Mouse (Mus musculus) cerebellum, adult 11 months (tissue): ENCODE measurements around the gene Grn.
A peak's percentile ranks its signal among the peaks of the same experiment; 100 is the strongest.

ENCODE experiments used
- DNase-seq: peaks from one replicate; pipeline ENCODE4 v3.0.0; 2022

Grn gene

DNA sequence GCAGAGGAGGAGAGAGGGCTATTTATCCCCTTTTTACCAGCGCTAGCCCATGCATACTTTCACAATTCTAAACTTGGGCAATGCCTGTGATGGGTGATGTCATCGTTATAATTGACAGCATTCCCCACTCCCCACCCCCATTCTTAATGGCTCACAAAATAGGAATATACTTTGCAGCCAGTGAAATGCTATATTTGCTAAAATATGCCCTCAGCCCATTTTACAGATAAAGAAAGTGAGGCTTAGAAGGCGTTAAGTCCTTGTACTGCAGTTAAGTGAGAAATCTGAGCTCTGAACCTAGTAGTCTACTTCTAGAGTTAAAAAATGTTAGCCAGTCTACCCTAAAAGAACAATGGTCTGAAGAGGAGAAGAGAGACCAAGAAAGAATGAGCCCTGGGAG is 14.2 kb downstream of the Grn start:
- DNase-seq: no peak

DNA sequence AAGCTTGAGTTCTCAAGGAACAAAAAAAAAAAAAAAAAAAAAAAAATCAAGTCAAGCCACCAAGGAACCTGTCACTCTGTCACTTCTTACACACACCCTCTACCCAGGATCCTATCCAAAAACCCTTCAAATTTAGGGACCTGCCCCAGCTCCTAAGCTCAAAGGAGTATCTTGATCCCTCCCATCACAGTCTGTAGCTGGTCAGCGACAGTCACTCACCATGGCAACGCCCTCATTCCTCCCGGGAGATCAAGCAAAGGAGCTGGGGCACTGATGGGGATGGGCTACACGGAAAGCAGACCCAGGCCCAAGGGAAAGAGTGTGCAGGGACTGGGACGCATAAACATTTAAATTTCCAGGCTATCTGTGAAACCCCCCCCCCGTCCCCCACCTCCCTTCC is 14.7 kb downstream of the Grn start:
- no peak for DNase-seq

DNA sequence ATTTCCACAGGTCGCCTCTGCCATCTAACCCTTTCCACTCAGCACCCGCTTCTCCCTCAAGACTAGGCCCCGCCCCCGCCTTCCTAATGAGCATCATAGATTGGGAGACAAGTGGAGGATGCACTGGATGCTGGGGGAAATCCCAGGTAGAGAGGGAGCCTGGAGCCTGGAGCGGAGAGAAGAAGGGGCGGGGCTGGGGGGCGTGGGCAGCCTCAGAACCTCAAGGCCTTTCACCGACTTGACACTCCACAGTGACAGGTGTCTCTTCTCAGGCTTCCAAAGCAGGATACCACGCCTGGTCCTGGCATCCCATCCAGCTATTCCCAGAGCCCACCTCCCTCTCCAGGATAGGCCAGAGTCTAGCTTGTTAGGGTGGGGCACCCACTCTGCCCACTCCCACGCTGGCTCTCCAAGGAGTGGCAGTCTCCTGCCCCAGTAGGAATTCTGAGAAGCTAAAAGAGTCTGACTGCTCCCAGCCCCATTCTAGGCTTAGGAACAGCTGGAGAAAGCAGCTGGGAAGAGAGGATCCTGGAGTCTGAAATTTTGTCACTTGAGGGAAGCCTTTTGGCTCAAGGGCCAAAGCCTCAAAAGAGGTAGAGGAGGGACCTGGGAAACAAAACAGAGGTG is 15.3 kb downstream of the Grn start:
- DNase-seq: peak; percentile 37

DNA sequence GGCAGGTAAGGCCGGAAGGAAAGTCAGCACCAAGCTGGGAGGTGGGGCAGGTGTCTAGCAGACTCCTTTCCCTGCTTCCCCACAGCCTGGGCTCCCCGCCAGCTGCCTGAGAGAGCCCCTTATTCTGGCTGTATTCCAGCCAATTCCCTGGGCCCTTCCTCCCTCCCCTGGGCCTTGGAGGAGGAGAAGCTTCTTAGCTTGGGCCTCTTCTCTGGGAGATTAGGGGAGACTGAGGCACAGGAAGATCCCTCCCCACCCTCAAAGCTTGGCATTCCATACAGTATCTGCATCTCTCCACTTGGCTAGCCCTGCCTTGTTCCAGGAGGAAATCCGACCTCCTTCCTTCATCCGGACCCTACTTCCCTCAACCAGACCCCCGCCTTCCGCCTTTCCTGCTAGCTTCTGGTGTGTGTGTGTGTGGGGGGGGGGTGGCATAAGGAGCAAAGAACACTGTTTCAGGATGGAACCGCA is 15.8 kb downstream of the Grn start:
- DNase-seq: peak; percentile 54

DNA sequence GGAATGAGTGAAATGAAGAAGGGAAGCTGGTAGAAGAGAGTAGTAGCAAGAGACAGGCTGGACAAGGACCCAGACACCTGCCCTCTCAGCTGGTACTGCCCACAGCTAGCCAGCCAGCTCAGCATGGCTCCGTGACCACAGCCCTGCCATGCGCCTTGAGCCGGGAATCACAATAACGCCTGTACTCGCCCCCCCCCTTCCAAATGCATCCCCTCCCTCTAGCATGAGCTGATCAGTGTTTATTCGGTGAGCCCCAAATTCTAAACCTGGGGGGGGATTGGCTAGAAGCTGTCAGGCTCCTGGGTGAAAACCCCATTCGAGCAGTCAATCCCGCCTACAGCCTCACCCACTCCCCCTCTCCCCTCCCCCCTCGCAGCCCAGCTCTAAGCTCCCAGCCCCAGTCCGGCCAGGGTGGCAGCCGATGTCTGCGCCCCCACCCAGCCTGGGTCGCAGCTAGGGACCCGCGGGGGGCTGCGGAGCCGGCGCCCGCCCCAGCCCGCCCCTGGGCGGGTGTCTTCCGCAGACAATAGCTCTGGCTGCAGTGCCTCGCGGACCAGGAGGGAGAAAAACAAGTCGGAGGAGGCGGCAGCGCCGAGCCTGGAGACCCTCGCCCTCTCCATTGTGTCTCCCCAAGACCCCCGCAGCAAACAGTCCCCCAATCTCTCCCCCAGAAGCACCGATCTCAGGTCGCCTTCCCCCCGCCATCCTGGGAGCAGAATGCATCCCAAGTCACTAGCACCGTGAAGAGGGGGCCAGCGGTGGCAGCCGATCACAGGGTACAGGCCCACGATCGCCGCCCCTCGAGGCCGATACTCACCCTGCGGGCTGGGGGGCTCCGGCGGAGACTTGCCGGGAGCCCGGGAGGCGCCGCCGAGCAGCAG is 16.7 kb downstream of the Grn start:
- DNase-seq: peak; percentile 66

DNA sequence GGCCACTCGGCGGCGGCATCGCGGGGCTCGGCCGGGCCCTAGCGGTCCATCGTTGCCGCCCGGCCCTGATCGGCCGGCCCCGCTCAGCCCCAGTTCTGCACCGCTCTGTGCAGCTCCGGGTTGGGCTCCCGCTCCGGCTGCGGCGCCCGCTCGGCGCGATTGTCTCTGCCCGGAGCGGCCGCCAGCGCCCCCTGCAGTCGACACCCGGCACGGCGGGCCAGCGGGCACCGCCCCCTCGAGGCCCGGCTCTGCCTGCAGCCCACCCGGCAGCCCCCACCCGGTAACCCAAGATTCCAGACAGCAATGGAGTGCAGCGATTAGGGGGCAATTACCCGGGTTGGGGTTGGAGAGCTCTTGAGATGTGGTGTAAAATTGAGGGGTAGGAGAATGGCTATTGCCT is 17.4 kb downstream of the Grn start, which contains the start of gene Fam171a2:
TSS of gene Fam171a2 (minus strand) at position 186 of the 400 bp plus-strand sequence.
- DNase-seq: peak; percentile 83

DNA sequence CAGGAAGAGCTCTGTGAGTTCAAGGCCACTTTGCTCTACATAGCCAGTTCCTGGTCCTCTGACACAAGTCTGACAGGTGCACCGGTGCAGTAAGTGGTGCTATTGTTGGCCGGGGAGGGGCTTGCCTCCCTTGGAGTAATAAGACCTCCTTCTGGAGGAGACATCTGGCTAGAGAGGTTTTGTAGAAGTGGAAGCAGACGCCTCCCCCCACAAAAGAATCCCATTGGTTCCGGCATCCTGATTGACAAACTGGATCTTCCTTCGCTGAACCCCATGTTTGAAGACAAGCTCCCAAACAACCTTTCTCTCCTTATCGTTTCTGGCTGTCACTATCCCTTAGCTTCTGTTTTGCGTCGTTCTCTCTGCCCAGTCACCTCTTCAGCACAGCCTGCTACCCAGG is 18.2 kb downstream of the Grn start:
- DNase-seq: peak; percentile 35

DNA sequence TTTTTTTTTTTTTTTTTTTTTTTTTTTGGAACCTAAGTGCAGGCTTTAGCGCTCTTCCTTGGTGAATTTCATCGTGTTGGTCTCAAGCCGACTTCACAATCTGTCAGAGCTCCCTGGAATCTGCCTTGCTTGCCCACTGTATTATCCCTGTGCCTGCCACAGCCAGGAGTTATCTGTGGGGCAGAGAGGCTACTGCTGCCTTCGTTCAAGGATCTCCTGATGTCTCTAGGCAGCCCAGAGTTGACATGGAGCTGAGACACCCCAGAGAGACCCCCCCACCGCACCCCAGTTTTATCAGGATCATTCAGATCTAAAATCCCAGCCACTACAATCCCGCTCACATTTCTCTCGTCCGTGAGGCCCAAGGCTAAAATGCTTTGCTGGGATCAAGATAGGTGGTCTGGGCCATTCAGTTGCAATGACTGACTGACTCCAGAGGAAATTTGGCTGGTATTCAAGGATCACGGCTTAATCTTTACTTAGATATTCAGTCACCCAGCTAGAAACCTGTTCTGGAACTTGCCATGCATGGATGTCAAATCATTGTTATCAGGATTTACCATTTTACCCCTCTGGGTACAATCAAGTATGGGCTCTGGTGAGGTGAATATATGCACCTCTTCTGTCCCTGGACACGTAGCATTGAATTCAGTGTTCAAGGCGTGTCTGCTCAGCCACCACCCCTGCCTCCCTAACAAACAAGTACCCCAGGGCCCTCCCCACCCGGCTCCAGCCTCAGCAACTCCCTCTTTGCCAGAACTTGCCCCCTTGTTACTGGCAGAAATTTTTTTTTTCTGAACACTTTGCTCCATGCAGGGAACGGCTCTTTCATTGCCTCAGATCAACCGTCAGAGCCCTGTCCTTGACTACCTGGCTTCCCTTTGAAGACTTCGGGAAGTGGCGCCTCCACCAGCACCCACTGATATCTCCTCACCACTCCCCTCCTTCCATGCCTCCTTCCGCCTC is 19.2 kb downstream of the Grn start:
- DNase-seq: peak; percentile 50

DNA sequence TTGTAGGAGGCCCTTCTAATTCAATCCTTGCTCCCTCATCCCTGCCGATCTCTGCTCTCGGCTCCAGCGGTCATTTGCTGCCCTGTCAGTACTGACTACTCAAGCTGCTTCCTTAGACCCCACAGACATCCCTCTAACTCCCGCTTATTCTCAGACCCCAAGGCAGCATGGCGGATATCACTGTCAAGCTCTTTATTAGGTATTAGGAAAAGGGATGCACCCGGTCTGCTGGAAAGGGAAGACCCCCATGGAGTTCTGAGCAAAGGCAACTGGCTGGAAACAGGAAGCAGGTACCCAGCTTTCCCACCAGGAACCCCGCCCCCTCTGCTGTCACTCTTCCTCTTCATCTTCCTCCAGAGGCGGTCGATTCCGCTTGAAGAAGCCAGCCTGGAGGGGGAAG is 23.0 kb downstream of the Grn start:
- DNase-seq: no peak

DNA sequence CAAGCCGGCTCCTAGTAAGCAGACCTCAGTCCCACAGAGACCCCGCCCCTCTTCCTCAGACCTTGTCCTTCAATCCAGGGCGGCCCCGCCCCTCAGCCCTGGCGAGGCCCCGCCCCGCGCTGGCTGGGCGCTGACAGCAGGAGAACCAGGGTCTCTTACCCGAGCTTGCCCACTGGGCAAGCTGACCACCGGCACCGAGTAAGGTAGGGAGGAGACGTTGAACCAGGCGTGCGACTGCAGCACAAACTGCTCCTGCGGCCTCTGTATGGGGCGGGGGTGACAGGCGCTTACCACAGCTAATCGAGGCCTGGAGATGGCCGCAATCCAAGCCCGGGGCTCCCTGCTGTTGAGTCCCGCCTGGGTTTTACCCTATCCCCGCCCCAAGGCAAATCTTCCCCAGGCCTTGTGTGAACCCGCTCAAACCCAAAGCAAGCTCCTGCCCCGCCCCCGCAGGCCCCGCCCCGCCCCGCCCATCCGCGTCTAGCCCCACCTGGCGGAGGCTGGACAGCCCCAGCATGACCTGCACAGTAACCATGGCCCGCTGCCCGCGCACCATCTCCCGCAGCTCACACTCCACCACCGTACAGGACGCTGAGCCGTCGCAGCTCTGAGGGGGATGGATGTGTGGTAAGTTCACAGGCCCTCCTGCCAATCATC is 25.8 kb downstream of the Grn start:
- DNase-seq: peak; percentile 68

DNA sequence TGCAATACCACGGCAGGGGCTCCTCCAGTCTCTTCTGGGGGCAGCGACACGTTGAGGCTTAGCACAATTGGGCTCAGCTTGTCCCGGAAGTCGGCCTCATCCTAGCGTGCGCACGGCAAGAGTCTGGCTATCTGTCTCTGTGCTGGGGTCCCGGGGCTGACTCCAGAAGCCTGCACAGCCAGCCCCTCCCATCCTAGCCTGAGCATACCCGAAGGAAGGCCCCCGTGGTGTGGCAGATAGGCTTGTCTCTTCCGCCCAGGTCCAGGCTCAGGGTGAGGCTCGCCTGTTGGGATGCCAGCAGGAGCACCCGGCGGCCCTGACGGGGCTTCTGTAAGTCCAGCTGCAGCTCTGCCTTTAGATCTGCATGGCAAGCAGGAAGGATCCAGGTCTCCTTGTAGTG is 30.4 kb downstream of the Grn start:
- DNase-seq: no peak

DNA sequence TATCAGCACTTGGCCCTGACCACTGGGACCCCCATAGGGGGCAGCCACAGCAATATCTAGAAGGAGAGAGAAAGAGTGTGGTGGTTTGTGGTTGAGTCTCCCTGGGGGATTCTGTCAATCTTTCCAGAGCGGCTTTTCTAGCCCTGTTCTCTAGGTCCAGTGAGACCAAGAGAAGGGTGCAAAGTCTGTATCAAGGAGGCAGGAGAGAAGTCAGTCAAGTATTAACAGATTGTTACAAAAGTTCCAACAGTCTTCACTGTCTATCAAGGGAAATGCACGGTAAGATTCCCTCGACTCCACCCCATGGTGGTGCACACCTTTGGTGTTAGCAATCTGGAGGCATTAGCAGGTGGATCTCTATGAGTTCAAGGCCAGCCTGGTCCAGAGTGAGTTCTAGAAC is 31.6 kb downstream of the Grn start:
- no peak for DNase-seq

DNA sequence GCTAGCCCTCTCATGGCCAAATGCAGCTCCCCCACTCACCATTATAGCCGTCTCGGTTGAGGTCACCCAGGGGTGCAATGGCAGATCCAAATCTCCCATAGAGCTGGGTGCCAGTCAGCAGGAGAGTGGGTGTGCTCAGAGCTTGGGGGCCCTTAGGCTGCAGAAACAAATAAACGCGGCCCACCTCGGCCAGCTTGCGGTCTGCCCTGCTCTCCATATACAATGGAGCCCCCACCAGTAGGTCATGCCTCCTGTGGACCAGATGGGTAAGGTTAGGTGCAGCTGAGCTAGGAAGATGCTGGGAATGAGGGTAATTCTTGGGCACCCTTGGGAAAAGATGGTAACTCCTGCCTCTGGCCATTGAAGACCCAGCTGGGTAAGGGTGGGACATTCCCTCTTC is 34.8 kb downstream of the Grn start:
- no peak for DNase-seq

DNA sequence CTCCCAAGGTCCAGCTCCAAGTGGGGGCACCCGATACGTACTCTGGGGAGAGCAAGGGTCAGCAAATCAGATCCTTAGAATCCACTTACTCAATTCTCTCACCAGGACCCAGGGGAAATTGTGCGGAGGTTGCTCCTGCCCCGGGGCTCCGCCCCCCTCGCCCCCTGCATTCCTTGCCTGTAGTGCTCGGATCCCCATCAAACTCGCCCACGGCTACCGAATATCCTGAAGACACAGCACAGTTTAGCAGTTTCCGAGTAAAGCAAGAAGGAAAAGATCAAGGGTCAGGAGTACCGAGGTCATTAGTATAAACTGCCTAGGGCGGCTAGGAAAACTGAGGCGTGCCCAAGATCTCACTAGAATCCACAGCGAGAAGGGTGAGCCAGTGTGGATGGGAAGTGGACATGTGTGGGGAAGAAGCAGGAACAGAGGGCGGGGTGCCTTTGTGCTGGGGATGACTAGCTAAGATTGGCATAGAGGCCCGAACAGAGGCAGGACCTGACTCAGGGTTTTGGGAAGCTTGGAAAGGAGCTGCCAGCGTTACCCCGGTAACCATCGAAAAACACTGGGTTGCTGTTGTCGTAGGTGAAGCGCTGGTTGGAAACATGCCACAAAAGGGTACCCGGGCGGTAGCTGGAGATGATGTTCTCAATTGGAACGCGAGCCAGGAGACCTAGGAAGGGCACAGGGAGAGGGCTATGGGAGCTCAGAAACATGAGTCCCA is 35.8 kb downstream of the Grn start:
- DNase-seq: no peak

DNA sequence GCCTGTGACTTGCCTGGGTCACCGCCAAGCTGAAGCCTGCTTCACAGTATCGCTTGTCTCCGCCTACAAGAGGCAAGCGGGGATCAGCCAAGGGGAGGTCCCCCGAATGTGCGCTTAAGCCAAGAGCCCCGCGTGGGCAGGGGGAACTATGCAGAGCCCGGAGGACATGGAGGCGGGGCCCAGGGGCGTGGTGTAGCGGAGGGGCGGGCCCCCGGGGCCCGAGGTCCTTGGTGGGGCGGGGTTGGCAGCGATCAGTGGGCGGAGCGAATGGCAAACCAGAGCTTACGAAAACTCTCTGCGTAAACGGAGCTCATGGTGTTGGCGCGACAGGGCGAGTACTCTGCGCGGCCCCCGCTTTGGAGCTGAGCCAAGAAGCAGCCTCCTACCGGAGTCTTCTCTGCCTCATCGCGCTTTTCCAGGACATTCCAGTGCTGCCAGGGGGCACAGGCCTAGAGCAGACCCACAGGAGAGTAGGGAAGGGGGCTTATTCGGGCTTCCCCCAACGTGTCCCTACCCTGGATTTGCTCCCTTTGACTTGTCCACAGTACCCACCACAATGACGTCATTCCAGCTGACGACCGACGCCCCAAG is 37.0 kb downstream of the Grn start:
- DNase-seq: peak; percentile 90

DNA sequence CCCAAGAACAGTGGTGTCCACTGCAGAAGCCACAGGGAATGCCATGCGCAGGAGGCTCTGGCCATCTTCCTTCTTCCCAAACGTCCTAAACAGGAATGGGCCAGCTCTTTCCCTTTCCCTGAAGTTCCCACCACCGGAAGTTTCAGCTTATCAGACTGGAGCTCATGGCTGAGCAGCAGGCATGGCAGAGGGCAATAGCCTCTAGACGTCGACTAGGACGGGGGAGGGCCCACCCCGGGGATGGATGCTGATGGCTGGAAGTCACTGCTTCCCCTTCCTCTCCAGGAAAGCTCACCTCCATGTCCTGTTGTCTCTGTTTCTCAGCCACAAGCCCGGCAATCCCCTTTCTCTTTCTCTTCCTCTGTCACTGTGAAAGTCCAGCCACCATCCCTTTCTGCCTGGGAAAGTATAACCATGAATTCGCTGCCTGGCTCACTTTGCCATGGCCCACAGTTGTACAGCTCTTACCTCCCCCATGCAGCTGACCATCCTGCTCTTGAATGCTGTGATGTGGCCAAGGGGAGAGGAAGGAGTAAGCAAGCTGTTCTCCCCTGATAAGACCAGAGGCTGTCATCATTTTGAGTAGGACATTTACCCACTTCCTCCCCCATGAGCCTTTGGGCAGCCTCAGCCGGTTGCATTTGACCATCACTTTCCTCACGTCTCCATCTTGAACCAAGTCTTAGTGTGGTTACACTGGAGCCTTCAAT is 39.7 kb downstream of the Grn start, which contains the start of gene Itga2b:
TSS of gene Itga2b (minus strand) at position 475 of the 710 bp plus-strand sequence.
- no peak for DNase-seq

DNA sequence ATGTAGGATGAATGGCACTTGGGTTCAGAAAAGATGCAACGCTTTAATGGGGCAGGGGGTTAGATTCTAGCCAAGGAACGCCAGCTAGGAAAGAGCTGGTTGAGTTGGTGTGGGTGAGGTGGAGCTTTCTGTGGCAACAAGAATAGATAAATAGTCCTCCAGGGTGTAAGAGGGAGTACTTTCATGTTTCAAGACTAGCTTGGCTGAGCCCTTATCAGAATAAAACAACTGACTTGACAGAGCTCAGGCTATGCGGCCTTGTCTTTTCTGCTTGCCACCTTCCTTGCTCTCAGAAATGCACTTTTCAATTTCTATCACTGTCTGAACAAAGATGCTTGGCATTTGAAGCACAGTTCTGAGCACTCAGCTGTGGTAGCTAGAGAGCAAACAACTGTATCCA is 44.9 kb downstream of the Grn start:
- no peak for DNase-seq

DNA sequence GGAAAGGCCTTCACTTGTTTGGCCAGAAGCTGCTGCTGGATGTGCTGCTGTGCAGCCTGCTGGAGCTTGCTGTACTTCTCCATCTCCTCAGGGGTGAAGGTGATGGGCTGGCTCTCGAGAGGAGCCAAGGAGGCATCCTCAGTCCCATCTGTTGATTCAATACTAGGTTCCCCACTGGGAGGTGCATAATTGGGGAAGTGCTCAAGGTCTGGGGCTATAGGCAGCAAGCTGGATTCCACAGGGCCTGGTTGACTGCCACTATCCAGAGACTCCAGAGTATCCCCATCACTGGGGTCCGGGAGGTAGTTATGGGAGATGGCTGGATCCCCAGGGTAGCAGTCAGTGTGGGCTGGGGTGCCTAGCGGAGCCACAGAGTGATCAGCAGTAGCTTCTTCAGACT is 48.6 kb downstream of the Grn start:
- no peak for DNase-seq

DNA sequence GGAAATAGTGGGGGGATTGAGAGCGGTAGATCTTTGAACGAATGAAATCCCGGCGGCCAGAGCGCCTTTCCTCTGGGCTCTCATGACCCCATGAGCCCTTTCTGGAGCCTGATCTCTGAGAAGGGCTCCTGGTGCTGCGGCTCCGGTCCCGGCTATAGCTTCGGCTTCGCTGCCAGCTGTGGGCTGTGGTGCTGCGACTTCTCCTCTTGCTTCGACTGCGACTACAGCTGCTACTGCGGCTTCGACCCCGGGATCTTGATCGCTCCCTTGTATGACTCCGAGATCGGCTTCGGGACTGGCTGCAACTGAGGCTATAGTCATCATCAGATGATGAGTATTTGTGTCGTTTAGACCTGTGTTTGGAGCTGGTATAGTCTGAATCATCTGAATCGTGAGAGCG is 49.5 kb downstream of the Grn start:
- DNase-seq: no peak

DNA sequence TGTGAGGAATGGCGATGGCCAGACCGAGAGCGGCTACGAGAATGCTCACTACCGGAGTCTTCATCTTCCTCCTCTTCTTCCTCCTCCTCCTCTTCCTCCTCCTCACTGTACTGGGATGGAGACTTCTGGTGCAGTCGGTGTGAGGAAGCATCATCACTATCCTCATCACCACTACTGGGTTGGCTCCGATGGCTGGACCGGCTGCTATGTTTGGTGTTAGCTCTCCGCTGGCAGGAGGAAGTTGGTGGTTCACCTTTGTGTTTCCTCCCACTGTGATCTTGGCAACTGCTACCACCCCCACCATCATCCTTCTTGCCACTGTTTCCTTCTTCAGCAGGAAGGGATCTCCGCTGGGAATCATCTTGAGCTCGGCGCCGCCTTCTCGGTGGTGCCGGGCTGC is 50.0 kb downstream of the Grn start:
- DNase-seq: no peak

DNA sequence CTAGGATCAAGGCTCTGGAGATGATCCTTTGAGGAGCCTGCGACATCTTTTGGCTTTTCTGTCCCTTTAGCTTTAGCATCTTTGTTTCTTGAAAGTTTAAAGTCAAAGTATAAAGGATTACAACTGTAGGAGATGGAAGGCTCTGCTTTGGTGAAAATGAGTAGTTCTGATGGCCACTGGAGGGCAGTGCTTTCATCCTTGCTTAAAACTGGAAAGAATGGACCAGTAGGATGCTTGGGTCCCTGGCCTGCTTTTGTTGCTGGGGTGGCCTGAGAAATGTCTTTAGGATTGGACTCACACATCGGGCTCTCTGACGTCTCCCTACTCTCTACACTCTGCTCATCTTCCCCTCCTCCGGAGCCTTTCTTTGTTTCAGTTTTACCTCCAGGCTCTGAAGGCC is 50.8 kb downstream of the Grn start:
- no peak for DNase-seq
